Mouse (Mus musculus) heart, postnatal 4 days (tissue): Measurements from ENCODE around the gene Rbm5. TPM values are rescaled to one million over a fixed set of nuclear protein-coding genes. Genes with fewer than 3 reads are reported as not detected.
A peak's percentile ranks its signal among the peaks of the same experiment; 100 is the strongest.

Experiments
- DNase-seq: peaks from one replicate; pipeline ENCODE4 v3.0.0; 2021
- total RNA-seq, 2 experiments: library from RNA; stranded (reverse); gene quantifications; 2 replicates each; pipeline ENCODE4 v1.2.3; 2021

The Rbm5 gene
- total RNA-seq, 2 experiments from 2014 or later: 65.4 to 73.1 TPM

DNA sequence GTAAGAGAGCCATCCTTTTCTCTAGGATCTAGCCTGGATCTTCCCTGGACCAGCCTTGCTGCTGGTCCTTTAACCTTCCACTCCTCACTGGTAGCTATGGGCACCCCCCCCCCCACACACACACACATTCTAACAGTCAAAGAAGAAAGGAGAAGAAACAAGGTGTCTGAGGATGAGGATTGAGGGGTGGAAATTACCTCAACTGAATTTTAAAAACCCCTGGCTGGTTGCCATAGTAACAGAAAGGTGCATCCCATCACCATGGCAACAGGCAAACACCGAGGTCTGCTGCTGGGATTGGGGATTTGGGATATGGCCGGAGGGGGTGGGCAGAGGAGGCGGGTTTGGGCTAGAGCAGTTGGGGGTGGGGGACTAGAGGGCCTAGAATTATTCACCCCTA, 41.1 kb downstream of the Rbm5 start:
- DNase-seq: no peak

- DNase-seq: no peak
These were observed 41.7 kb downstream of the Rbm5 start for GRCm38 (mm10) chr9:107728919-107729670.

- no peak for DNase-seq
These were observed 43.8 kb downstream of the Rbm5 start for GRCm38 (mm10) chr9:107727041-107727440.

GRCm38 (mm10) chr9:107724796-107725195, 46.0 kb downstream of the Rbm5 start:
- DNase-seq: no peak

DNA sequence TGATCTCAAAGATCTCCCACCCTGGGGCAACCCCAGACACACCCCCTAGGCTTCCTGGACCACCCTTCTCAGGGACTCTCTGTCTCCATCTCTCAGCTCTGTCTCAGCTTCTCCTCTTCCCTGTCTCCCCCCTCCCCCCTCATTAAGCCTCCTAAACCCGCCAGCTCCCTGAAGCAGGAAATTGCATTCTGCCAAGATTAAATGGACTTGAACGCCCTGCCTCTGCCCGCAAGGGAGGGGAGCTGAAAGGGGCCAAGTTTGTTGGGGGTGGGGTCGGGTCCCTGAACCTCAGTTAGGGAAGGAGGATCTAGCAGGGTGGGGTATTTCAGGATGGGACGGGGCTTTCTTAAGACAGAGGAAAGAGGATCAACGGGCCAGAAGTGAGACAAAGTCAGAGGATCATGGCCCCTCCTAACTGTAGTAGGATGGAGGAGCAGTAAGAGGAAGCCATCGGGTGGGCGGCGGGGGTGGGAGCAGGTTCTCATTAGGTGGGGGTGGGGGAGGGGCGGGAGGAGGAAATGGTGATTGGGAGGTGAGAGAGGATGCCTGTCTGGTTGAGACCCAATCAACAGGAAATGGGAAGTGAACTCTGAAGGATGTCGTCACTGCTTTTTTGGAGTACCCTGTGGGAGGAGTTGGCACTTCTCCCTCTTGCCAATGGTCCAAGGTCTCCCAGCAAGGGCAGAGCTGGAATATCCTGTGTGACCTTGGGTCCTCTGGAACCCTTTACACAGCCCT, 46.8 kb downstream of the Rbm5 start:
- peak; percentile 68 for DNase-seq

DNA sequence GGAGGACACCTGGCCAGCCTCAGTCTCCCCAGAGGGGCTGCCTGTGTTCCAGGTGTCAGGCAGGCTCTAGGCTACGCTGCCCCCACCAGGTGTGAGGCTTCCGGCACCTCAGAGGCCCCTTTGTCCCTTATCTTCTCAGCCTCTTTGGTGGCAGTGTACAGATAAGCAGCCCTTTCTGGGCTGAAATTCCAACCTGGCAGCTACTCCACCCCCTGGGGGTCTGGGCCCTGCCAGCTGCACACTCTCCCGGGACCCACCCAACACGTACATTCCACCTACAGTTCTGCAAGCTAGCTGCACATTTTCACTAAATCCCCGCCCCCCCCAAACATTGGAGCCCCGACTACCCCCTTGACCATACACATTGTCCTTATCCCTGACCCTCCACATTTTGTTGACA, 47.5 kb downstream of the Rbm5 start:
- no peak for DNase-seq

- no peak for DNase-seq
These were observed 51.8 kb downstream of the Rbm5 start for GRCm38 (mm10) chr9:107718781-107719540.

GRCm38 (mm10) chr9:107716951-107717350, 53.8 kb downstream of the Rbm5 start:
- DNase-seq: peak; percentile 52

DNA sequence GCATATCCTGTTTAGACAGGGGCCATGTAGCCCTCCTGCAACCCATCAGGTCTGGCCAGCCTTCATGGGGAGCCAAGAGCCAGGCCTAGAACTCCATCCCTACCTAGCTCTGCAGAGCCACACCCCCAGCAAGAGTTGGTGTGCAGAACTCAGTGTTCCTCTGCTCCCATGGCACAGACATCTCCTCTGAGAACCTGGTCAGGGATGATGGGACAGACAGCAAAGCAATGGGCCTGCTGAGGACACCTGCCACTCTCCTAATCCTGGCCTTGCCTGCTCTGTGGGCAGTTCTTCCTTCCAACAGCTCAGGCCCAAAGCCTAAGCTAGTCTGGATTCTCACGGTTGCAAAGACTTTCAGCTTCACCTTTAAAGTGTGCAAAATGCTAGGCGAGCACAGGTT, 55.2 kb downstream of the Rbm5 start:
- no peak for DNase-seq

DNA sequence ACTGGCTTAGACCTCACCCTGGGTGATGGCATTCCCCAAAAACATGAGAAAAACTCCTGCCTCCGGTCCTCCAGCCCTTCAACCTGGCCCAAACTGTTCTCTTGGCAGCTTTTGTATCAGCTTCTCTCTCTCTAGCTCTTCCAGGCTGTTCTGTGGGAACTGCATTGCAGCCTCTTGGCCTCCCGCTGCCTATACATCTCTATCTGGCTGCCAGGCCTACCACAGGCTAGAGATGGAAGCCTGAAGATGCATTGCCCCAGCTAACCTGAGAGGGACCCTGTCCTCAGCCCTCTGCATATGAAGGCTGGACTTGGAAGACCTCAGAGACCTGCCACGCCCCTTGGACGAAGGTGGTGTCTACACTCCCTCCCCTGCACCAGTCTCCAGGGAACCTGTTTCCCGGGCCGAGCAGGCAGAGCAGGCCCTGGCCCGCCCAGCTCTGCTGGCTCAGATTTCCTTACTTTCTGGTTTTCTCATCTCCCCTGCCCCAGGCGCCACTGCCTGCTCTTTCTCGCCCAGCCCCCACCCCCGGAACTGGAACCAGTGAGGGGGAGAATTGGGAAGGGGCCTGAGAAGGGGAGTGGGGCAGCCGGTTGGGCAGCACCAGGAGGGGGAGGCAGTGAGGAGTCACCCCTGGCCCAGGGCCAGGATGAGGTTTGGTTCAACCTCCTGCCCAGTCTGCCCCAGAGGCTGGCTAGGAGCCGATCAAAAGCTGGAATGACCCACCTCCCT, 56.4 kb downstream of the Rbm5 start:
- DNase-seq: peak; percentile 69

DNA sequence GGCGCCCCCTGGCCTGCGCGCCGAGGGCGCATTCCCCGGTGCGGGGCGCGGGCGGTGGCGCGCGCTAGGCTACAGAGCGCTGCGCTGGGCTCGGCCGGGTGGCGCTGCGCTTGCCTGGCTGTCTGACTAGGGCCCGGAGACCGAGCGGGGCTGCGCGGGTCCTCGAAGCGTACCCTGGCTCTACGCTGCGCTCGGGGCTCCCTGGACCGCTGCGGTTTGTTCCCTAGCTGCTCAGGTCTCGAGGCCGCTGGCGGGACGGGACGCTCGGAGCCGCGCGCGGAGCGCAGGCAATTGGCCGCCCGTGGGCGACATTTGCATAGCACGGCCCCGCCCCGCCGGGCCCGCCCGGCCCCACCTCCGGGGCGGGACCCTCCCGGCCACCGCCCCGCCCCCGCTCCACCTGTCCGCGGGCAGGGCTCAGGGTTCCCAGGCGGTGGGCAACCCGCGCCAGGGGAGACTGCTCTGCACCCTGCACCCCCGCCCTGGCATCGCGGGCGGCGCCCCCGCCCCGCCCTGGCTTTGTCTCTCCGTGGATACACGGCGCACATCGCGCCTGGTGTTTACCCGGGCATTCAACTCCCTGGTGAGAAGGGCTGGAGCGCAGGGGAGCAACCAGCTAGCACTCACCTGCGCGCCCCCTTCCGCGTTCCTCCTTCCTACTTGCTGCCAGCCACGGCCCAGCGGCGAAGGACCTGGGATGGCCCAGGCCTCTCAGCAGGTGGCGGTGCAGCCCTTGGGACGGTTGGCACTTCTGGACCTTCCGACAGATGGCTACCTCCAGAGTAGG, 60.9 kb downstream of the Rbm5 start, which contains the start of gene Sema3f:
Gene Sema3f, minus strand, starts transcription at position 779 of the 787 bp plus-strand sequence.
- DNase-seq: peak; percentile 83

DNA sequence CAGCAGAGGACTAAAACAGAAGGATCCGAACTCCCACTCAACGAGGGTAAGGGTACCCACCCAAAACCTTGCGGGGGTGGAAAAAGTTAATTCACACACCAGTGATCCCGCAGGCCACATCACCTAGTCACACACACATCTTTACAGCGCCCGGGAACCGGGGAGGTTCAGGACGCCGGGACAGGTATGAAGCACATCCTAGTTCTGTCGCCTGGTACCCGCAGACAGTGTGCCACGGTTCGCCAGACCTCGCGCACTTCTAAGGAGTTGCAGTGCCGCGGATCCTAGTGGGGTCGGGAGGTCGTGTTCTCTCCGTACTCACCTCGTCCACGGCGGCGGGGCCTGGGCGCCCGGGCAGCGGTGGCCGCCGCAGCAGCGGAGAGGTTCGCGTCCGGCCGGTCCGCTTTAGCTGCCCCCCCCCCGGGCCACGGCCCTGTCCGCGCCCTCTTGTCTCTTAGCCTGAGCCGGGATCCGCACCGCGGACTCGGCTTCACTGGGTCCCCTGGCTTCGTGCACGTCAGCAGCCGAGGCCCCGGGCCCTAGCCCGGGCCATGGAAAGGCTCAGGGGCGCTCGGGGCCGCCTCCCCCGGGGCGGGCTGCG, 61.6 kb downstream of the Rbm5 start:
- DNase-seq: peak; percentile 23

DNA sequence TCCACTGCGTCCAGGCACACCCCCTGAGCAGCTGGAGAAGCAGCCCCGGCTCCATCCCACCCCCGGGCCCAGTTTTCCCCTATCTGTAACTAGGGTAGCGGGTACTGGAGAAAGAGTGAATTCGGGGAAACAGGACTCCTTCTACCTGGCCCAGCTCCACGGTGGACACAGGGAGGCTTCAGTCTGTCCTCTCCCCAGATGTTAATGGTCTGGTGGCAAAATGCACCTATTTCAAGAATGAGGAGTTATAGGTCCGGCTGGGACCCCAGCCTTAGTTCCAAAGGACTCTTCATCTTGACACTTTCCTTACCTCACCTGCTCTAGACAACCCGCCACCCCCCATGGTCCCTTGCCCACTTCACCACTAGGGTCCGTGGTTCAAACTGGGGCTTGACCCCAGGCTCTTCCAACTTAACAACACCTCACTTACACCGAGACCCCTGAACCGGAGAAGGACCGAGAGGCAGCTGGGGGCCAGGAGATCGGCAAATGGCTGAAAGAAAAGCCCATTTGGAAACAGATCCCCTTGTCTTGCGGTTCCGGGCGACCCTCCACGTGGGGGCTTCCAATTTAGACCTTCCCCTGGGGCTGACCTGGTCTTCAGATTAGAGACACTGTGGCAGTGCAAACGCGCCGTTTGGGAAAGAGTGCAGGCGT, 62.2 kb downstream of the Rbm5 start:
- no peak for DNase-seq

- DNase-seq: peak; percentile 21
These were observed 62.9 kb downstream of the Rbm5 start for GRCm38 (mm10) chr9:107707701-107708438.

- DNase-seq: peak; percentile 17
These were observed 64.0 kb downstream of the Rbm5 start for GRCm38 (mm10) chr9:107706781-107707211.

DNA sequence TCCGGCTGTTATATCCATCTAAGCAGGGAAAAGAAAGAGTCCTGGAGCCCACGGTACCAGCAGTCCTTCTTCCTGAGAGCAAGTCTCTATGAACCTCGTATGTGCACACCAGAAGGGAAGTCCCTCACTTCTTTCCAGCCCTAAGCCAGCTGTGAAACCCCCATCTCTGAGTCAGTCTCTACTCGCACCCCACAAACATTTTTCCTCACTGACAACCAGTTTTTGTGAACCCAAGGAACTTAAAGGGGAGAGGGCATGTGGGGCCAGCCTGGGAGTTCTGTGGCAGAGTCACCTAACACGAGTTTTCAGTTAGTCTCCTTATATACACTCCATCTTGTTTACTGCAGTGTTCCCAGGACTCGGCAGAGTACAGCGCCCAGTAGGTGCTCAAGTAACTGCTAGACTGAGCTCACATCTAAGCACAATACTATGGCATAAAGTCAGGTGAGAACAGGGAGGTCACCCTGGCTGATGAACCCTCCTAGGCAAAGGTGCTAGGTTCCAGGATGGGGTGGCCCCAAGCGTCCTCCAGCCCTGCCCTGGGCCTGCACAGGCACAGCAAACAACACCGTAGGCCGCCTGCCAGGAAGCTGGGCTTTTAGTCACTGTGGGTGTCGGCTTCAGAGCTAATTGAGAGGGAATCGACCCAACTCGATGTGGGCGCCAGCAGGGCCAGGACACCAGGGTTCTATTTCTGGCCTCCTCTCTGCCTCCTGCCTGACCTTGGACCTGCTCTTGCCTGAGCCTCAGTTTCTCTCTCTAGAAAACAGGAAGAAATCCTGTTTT, 67.3 kb downstream of the Rbm5 start:
- DNase-seq: peak; percentile 56

- no peak for DNase-seq
These were observed 68.1 kb downstream of the Rbm5 start for GRCm38 (mm10) chr9:107702606-107703185.

DNA sequence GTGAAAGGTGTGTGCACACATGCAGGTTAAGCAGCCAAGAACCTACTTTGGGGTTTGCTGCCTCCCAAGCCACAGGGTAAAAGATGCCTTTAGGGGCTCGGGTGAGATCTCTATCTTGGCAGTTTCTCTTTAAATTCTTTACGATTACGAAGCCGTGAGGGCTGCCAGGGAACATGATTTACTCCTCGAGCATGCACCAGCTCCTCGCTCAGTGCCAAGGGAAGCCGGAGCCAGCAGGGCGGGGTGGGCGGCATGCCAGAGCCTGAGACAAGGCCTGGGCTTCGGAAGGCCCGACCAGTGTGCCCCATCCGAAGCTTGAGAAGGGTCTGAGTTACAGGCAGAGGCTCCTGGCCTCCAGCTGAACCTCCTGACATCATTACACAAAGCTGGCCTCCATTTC, 69.2 kb downstream of the Rbm5 start:
- DNase-seq: peak; percentile 89
